Mouse (Mus musculus) CH12.LX (cell line): ENCODE measurements at regions not wholly inside any gene's neighbourhood (a gene's known extent, or its start where the extent isn't known, plus 50 kb on each side); places are given as distances from the start of the nearest gene placed in this dataset.

Experiments
- BHLHE40 ChIP-seq: IDR thresholded peaks from 2 replicates; pipeline ENCODE4 v1.6.1; 2011; ENCODE audit warnings: mild to moderate bottlenecking, low read depth, low read length, improper control_type of control experiment
- CTCF ChIP-seq, 2 experiments: IDR thresholded peaks in 1 of 2; conservative IDR thresholded peaks in 1 of 2; 2 replicates each; pipeline ENCODE4 v1.5.1; 2011 to 2012; ENCODE audit warnings: low read depth in 2 of 2, low read length in 2 of 2, improper control_type of control experiment in 1 of 2, inconsistent platforms in 1 of 2, mild to moderate bottlenecking in 1 of 2, moderate library complexity in 1 of 2
- EP300 ChIP-seq: IDR thresholded peaks from 2 replicates; pipeline ENCODE4 v1.6.1; 2011; ENCODE audit warnings: low read length, improper control_type of control experiment
- HCFC1 ChIP-seq: IDR thresholded peaks from 2 replicates; pipeline ENCODE4 v1.6.1; 2012; ENCODE audit warnings: low read depth, mild to moderate bottlenecking, inconsistent platforms, low read length, improper control_type of control experiment
- IRF4 ChIP-seq: IDR thresholded peaks from 2 replicates; pipeline ENCODE4 v1.6.1; 2014; ENCODE audit warnings: low read depth, mild to moderate bottlenecking, inconsistent platforms, low read length, improper control_type of control experiment
- KAT2A ChIP-seq: IDR thresholded peaks from 2 replicates; pipeline ENCODE4 v1.6.1; 2012; ENCODE audit warnings: low read length, improper control_type of control experiment, inconsistent platforms; ENCODE audit not compliant: insufficient replicate concordance
- MEF2A ChIP-seq: IDR thresholded peaks from 2 replicates; pipeline ENCODE4 v1.6.1; 2014; ENCODE audit warnings: low read depth, mild to moderate bottlenecking, inconsistent platforms, low read length, improper control_type of control experiment, borderline replicate concordance
- POLR2A ChIP-seq: IDR thresholded peaks from 2 replicates; pipeline ENCODE4 v1.6.1; 2011; ENCODE audit warnings: low read depth, mild to moderate bottlenecking, improper control_type of control experiment, low read length
- UBTF ChIP-seq: IDR thresholded peaks from 2 replicates; pipeline ENCODE4 v1.6.1; 2012; ENCODE audit warnings: low read depth, mild to moderate bottlenecking, inconsistent platforms, low read length, improper control_type of control experiment, moderate library complexity
- USF1 ChIP-seq: IDR thresholded peaks from 2 replicates; pipeline ENCODE4 v1.6.1; 2014; ENCODE audit warnings: low read depth, mild to moderate bottlenecking, inconsistent platforms, low read length, improper control_type of control experiment

DNA sequence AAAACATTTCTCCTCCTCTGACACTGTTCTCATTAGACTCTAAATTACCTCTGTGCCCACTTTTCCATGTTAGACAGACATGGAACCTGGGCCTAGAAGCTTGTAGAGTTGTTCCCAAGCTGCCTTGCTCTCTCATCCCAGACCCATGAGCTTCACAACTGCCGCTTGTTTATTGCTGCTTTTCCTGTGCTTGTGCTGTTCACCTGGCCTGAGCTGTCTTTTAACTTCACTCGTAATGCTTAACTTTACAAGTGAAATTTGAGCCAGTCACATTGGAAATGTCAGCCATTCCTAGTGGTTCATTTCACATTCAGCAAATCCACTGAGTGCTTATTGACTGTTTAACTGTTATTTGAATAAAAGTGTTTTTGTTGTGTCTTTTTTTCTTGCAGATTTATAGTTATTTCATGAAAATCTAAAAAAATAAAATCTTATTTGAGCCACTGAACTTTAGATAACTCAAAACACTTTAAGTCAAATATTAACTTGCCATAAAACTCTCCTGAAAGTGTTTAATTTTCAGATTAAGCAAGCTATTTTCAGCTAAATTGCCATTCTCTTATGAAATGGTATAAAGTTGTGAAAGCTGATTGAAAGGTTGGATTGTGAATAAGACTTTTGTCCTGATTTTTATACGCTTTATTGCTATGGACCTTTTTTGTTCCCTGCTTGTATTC, 131.9 kb downstream of the Ogfrl1 start:
- TF ChIP-seq BHLHE40 (no peak), IRF4 (no peak), HCFC1 (no peak), UBTF (no peak), POLR2A (no peak), CTCF (conservative IDR thresholded peaks at IDR 0.05 in 1 of 2, IDR thresholded peaks at IDR 0.05 in 1 of 2; ENCODE audit: low read depth in 2 of 2, low read length in 2 of 2) (no peak), MEF2A (no peak), EP300 (no peak), KAT2A (no peak), USF1 (no peak)
